In the genomic region with DNA sequence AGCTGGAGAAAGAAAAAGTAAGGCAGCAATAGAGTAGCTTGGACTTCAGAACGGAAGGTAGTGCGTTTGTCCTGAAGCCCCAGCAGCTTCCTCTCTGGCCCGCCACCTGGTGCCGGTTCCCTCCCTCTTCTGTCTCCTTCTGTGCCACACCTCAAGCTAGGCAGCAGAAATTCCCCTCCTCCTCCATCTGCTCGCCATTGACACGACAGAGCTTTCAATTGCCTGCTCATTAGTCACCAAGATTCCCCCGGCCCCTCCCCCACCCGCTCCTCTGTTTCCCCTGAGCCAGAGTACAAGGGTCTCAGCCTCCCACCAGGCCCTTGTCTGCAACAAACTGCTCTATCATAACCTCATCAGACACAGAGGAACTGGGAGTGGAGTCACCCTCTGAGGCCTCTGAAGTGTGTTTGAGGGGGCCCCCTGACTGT, we compare ENCODE assay signal across 9 mouse cellular contexts. TPM values are rescaled to one million over a fixed set of nuclear protein-coding genes. Genes with fewer than 3 reads are reported as not detected.
DNase-seq lines count a peak whose midpoint lies in the region; ATAC-seq lines count a peak whose summit lies in the region.
"Had no signal": no experiment of that assay in that cellular context is flagged by ENCODE, and none has a peak within 500 bp of the region (broad histone marks: within the 10 kb centered on the region; RNA-seq: fewer than 3 reads in every experiment).

No protein-coding gene starts in this region.

- H3K9me3 ChIP-seq in heart, embryonic 10.5 days = no peaks in the 10 kb centered on the region

- intact Hi-C loops in heart, postnatal 25 days (cut with DNase I) = no loop called here
- intact Hi-C loops in left cerebral cortex, postnatal 14 days (cut with DNase I) = no loop called here
- intact Hi-C loops in heart, postnatal 36 days (cut with DNase I) = no loop called here

- DNase-seq in heart, embryonic 10.5 days (ENCODE audit: low spot score) = peak; percentile 82
- DNase-seq in heart, postnatal 25 days (ENCODE audit: low spot score) = no peak
- DNase-seq in embryo, embryonic 10 days (ENCODE audit: low spot score) = peak; percentile 83
- peak; percentile 80 for DNase-seq in mesoderm, embryonic 11.5 days (ENCODE audit: low read depth, low spot score)
- DNase-seq in adrenal gland, adult (ENCODE audit: inconsistent age in 2 of 2, low spot score in 1 of 2) = no peak
- no peak for DNase-seq in left cerebral cortex, postnatal 14 days (ENCODE audit: low spot score in 2 of 2)
- no peak for DNase-seq in heart, postnatal 36 days

- WGBS in heart, embryonic 10.5 days = 10% methylated on average over 8 of the region's 8 CpGs

- H3K27me3 ChIP-seq in heart, embryonic 10.5 days (ENCODE audit: insufficient read depth, poor library complexity, severe bottlenecking) = no peaks in the 10 kb centered on the region

- H3K27ac ChIP-seq in heart, embryonic 10.5 days = peak overlapping the region; percentile 86

- peak; percentile 48 for ATAC-seq in inflammation-experienced regulatory T-cells, adult 6 months

- no peaks in the 10 kb centered on the region for H3K36me3 ChIP-seq in heart, embryonic 10.5 days

- peaks cover 38% of the 10 kb centered on the region for H3K4me1 ChIP-seq in heart, embryonic 10.5 days

- peak overlapping the region; percentile 13 for H3K4me3 ChIP-seq in heart, embryonic 10.5 days

RNA-seq across cellular contexts. Expression of a gene that starts 48.1 kb away (rescaled TPM):
- polyA plus RNA-seq in heart, embryonic 10.5 days (2016; fragmentation: Nextera tagmentation; extraction: Ambion mirVana) = not detected in 2 replicates
- not detected for total RNA-seq in heart, postnatal 25 days (2021)
- polyA plus RNA-seq in inflammation-experienced regulatory T-cells, adult 6 months (2017; shearing (Covaris generic)) = not detected
- total RNA-seq in left cerebral cortex, postnatal 14 days (2021) = not detected
- total RNA-seq in heart, postnatal 36 days (2021) = not detected
- total RNA-seq: liver, adult 2 months had no signal
- polyA plus RNA-seq: liver, adult 2 months had no signal

Comparison
In these comparisons a context has a peak if more than half of its experiments do, and no peak if none do; other contexts are left out.
1. DNase-seq: peak in heart, embryonic 10.5 days (single experiment), embryo, embryonic 10 days (single experiment) and mesoderm, embryonic 11.5 days (single experiment); none in heart, postnatal 25 days (single experiment), adrenal gland, adult (0 of 2), left cerebral cortex, postnatal 14 days (0 of 2) and heart, postnatal 36 days (0 of 2).